Mouse (Mus musculus): ENCODE measurements at regions not wholly inside any gene's neighbourhood (a gene's known extent, or its start where the extent isn't known, plus 50 kb on each side); places are given as distances from the start of the nearest gene placed in this dataset.

GRCm38 (mm10) chr4:8374061-8374460 lies 135.2 kb upstream of the Car8 start:
- Histone ChIP-seq H3K36me3 (ENCODE audit: control insufficient read depth in 1 of 2, insufficient read depth in 2 of 2, low read length in 2 of 2) (no peaks in the 10 kb centered on the region), H3K9ac (ENCODE audit: control insufficient read depth, low read depth, low read length, poor library complexity, severe bottlenecking) (no peak overlapping the region), H3K4me1 (ENCODE audit: control insufficient read depth in 1 of 2, insufficient read depth in 2 of 2, low read length in 2 of 2) (no peaks in the 10 kb centered on the region), H3K27me3 (ENCODE audit: control insufficient read depth in 1 of 2, insufficient read depth in 2 of 2, low read length in 2 of 2) (no peaks in the 10 kb centered on the region; a peak in 1 of 4 replicates), H3K9me3 (replicated peaks; ENCODE audit: insufficient read depth, low read length) (no peaks in the 10 kb centered on the region), H3K4me3 (ENCODE audit: control insufficient read depth in 1 of 2, insufficient read depth in 1 of 2, low read depth in 2 of 2, low read length in 2 of 2) (no peak overlapping the region), H3K27ac (ENCODE audit: control insufficient read depth, low read depth, low read length) (no peak overlapping the region), H3K79me2 (ENCODE audit: control insufficient read depth, insufficient read depth, low read length, poor library complexity) (no peaks in the 10 kb centered on the region)
- DNase-seq (ENCODE audit: low read depth, low spot score): no peak
- TF ChIP-seq RCOR1 (IDR thresholded peaks at IDR 0.05; ENCODE audit: low read depth, low read length): no peak
- TF ChIP-seq CHD1 (IDR thresholded peaks at IDR 0.05; ENCODE audit: low read depth, low read length): no peak
- no peak for TF ChIP-seq GABPA (IDR thresholded peaks at IDR 0.05; ENCODE audit: low read depth, low read length)
- no peak for TF ChIP-seq RAD21 (IDR thresholded peaks at IDR 0.05; ENCODE audit: low read depth, low read length)
- TF ChIP-seq MYC (IDR thresholded peaks at IDR 0.05; ENCODE audit: low read depth, low read length): no peak
- TF ChIP-seq TCF12 (IDR thresholded peaks at IDR 0.05; ENCODE audit: low read depth, low read length): no peak
- TF ChIP-seq POLR2A (IDR thresholded peaks at IDR 0.05; ENCODE audit: control insufficient read depth in 1 of 2, insufficient read depth in 1 of 2, low read depth in 1 of 2, low read length in 2 of 2, poor library complexity in 1 of 2): no peak
- no peak for TF ChIP-seq MYB (IDR thresholded peaks at IDR 0.05; ENCODE audit: low read depth, low read length)
- TF ChIP-seq CHD2 (IDR thresholded peaks at IDR 0.05; ENCODE audit: low read length): no peak
- no peak for TF ChIP-seq TBP (IDR thresholded peaks at IDR 0.05; ENCODE audit: low read depth, low read length)
- no peak for TF ChIP-seq NRF1 (IDR thresholded peaks at IDR 0.05; ENCODE audit: insufficient read depth, low read depth, low read length, poor library complexity, severe bottlenecking)
- TF ChIP-seq KAT2A (conservative IDR thresholded peaks at IDR 0.05; ENCODE audit: low read depth, low read length): no peak
- no peak for TF ChIP-seq POLR2AphosphoS5 (IDR thresholded peaks at IDR 0.05; ENCODE audit: borderline replicate concordance, low read depth, low read length)
- TF ChIP-seq USF1 (IDR thresholded peaks at IDR 0.05; ENCODE audit: low read depth, low read length): no peak
- no peak for TF ChIP-seq MAFK (IDR thresholded peaks at IDR 0.05; ENCODE audit: borderline replicate concordance, low read depth, low read length)
- no peak for TF ChIP-seq SMC3 (IDR thresholded peaks at IDR 0.05; ENCODE audit: low read depth, low read length)
- TF ChIP-seq EP300 (IDR thresholded peaks at IDR 0.05; ENCODE audit: low read depth in 1 of 2, low read length in 2 of 2): no peak

- TF ChIP-seq CTCF (IDR thresholded peaks at IDR 0.05 in 2 of 3, conservative IDR thresholded peaks at IDR 0.05 in 1 of 3; ENCODE audit: control insufficient read depth in 1 of 3, insufficient read depth in 1 of 3, low read depth in 2 of 3, low read length in 3 of 3, poor library complexity in 1 of 3, severe bottlenecking in 1 of 3) (peak; percentile 16 to 36 (median 17); a peak in 4 of 6 replicates), SMC3 (IDR thresholded peaks at IDR 0.05; ENCODE audit: low read depth, low read length) (peak; percentile 36), SIN3A (IDR thresholded peaks at IDR 0.05; ENCODE audit: low read length) (no peak), RAD21 (IDR thresholded peaks at IDR 0.05; ENCODE audit: low read depth, low read length) (peak; percentile 8; the same call in 1 of the 2 replicates)
- H3K4me1 ChIP-seq (ENCODE audit: control insufficient read depth in 1 of 2, insufficient read depth in 2 of 2, low read length in 2 of 2): no peaks in the 10 kb centered on the region
- peak; percentile 17 for DNase-seq (ENCODE audit: low read depth, low spot score)
- H3K27ac ChIP-seq (ENCODE audit: control insufficient read depth, low read depth, low read length): no peak overlapping the region
- no peaks in the 10 kb centered on the region for H3K27me3 ChIP-seq (ENCODE audit: control insufficient read depth in 1 of 2, insufficient read depth in 2 of 2, low read length in 2 of 2)
- no peak overlapping the region for H3K9ac ChIP-seq (ENCODE audit: control insufficient read depth, low read depth, low read length, poor library complexity, severe bottlenecking)
- H3K79me2 ChIP-seq (ENCODE audit: control insufficient read depth, insufficient read depth, low read length, poor library complexity): no peaks in the 10 kb centered on the region
- no peaks in the 10 kb centered on the region for H3K36me3 ChIP-seq (ENCODE audit: control insufficient read depth in 1 of 2, insufficient read depth in 2 of 2, low read length in 2 of 2)
- H3K4me3 ChIP-seq (ENCODE audit: control insufficient read depth in 1 of 2, insufficient read depth in 1 of 2, low read depth in 2 of 2, low read length in 2 of 2): no peak overlapping the region
- H3K9me3 ChIP-seq (replicated peaks; ENCODE audit: insufficient read depth, low read length): no peaks in the 10 kb centered on the region
Observed at GRCm38 (mm10) chr4:8372069-8372468, 133.2 kb upstream of the Car8 start.

All from MEL (cell line).